Mouse (Mus musculus): ENCODE measurements around the gene Dgkb.

- TF ChIP-seq CTCF (IDR thresholded peaks at IDR 0.05; ENCODE audit: extremely low read depth, insufficient read depth, insufficient read length, insufficient replicate concordance) (no peak), POLR2A (IDR thresholded peaks at IDR 0.05; ENCODE audit: low read depth, low read length) (no peak)
Observed at GRCm38 (mm10) chr12:38232665-38233064, 415.1 kb downstream of the Dgkb start.

Data from spleen, adult 2 months (tissue).